Mouse (Mus musculus) G1E (cell line): Measurements from ENCODE around the gene Enpep. TPM values are rescaled to one million over a fixed set of nuclear protein-coding genes. Genes with fewer than 3 reads are reported as not detected.

ENCODE experiments used
- ATAC-seq: 2 replicates; pipeline ENCODE4 v1.8.0; 2016; ENCODE audit warnings: mild to moderate bottlenecking; ENCODE audit not compliant: insufficient number of reproducible peaks, poor library complexity, low FRiP score, severe bottlenecking; ENCODE audit errors: extremely low read depth
- DNase-seq: peaks from one replicate; pipeline ENCODE4 v3.0.0; 2012; ENCODE audit warnings: low spot score
- H3K27me3 ChIP-seq: 2 replicates; pipeline ENCODE4 v1.6.1; 2012; ENCODE audit warnings: mild to moderate bottlenecking, low read length, inconsistent platforms; ENCODE audit not compliant: insufficient read depth
- H3K36me3 ChIP-seq: replicated peaks from 2 replicates; pipeline ENCODE3; 2012; ENCODE audit warnings: mild to moderate bottlenecking, inconsistent platforms
- H3K4me1 ChIP-seq: 2 replicates; pipeline ENCODE4 v1.6.1; 2012; ENCODE audit warnings: low read depth, low read length, inconsistent platforms, mixed read lengths; ENCODE audit not compliant: insufficient read depth
- H3K4me3 ChIP-seq: 2 replicates; pipeline ENCODE4 v1.5.1; 2012; ENCODE audit warnings: low read depth, mild to moderate bottlenecking, inconsistent platforms, low read length, moderate library complexity, mixed read lengths
- H3K9me3 ChIP-seq: replicated peaks from 2 replicates; pipeline ENCODE4 v1.6.1; 2012; ENCODE audit warnings: inconsistent platforms
- CTCF ChIP-seq: IDR thresholded peaks from 2 replicates; pipeline ENCODE4 v1.5.1; 2012; ENCODE audit warnings: low read depth, low read length, inconsistent platforms, mixed read lengths
- GATA1 ChIP-seq: IDR thresholded peaks from 2 replicates; pipeline ENCODE4 v1.6.1; 2012; ENCODE audit warnings: borderline replicate concordance, low read length, inconsistent platforms, mixed read lengths
- GATA2 ChIP-seq: IDR thresholded peaks from 2 replicates; pipeline ENCODE4 v1.6.1; 2012; ENCODE audit warnings: low read depth, low read length, inconsistent platforms, borderline replicate concordance
- POLR2AphosphoS5 ChIP-seq: IDR thresholded peaks from 2 replicates; pipeline ENCODE4 v1.6.1; 2012; ENCODE audit warnings: low read depth, low read length, inconsistent platforms; ENCODE audit not compliant: insufficient replicate concordance
- TAL1 ChIP-seq: conservative IDR thresholded peaks from 2 replicates; pipeline ENCODE4 v1.6.1; 2012; ENCODE audit warnings: low read depth, low read length, inconsistent platforms, mixed read lengths
- polyA plus RNA-seq: library from polyadenylated mRNA; stranded (reverse); fragments of >175 nt; gene quantifications from 2 replicates; pipeline ENCODE4 v1.2.3, GENCODE M21; 2012
- total RNA-seq, 2 experiments: library from RNA; stranded (forward) in 1 of 2; stranded (reverse) in 1 of 2; fragments of 200-1000 nt in 1 of 2; fragments of >200 nt in 1 of 2; fragmentation: Nextera tagmentation in 1 of 2; gene quantifications; 2 replicates each; pipeline ENCODE4 v1.2.3; 2014 to 2017

Gene Enpep
- total and polyA plus RNA-seq, 3 experiments, result 0.16 TPM; not detected in 2

GRCm38 (mm10) chr3:129338296-129339091 lies 6.0 kb upstream of the Enpep start:
- H3K27me3 ChIP-seq, result no peaks in the 10 kb centered on the region
- ATAC-seq (no peak), DNase-seq (no peak)
- H3K4me1 ChIP-seq, result no peaks in the 10 kb centered on the region
- no peak overlapping the region for H3K4me3 ChIP-seq
- peaks cover 16% of the 10 kb centered on the region for H3K9me3 ChIP-seq
- no peaks in the 10 kb centered on the region for H3K36me3 ChIP-seq
- TF ChIP-seq TAL1, result no peak
- TF ChIP-seq CTCF, result no peak
- TF ChIP-seq POLR2AphosphoS5, result no peak
- no peak for TF ChIP-seq GATA2
- TF ChIP-seq GATA1, result no peak

GRCm38 (mm10) chr3:129332142-129332541 lies 378 bp downstream of the Enpep start:
- no peak for TF ChIP-seq CTCF
- no peak for TF ChIP-seq GATA2
- no peak for TF ChIP-seq GATA1
- no peak for TF ChIP-seq POLR2AphosphoS5
- TF ChIP-seq TAL1, result no peak
- ATAC-seq (no peak), DNase-seq (no peak)
- Histone ChIP-seq H3K27me3 (no peaks in the 10 kb centered on the region), H3K4me1 (no peaks in the 10 kb centered on the region), H3K36me3 (no peaks in the 10 kb centered on the region), H3K9me3 (peaks cover 27% of the 10 kb centered on the region), H3K4me3 (no peak overlapping the region)

GRCm38 (mm10) chr3:129331427-129331826 lies 1.1 kb downstream of the Enpep start:
- Histone ChIP-seq H3K9me3 (peaks cover 24% of the 10 kb centered on the region), H3K27me3 (no peaks in the 10 kb centered on the region), H3K36me3 (no peaks in the 10 kb centered on the region), H3K4me1 (no peaks in the 10 kb centered on the region), H3K4me3 (no peak overlapping the region)
- DNase-seq (no peak), ATAC-seq (no peak)
- TF ChIP-seq GATA1 (no peak), TAL1 (no peak), GATA2 (no peak), CTCF (no peak), POLR2AphosphoS5 (no peak; the same call in 1 of the 2 replicates)

- ATAC-seq (no peak), DNase-seq (no peak)
- no peak for TF ChIP-seq GATA1
- peaks cover 15% of the 10 kb centered on the region for H3K9me3 ChIP-seq
- no peaks in the 10 kb centered on the region for H3K4me1 ChIP-seq
- H3K36me3 ChIP-seq, result no peaks in the 10 kb centered on the region
- H3K27me3 ChIP-seq, result no peaks in the 10 kb centered on the region
- no peak overlapping the region for H3K4me3 ChIP-seq
Measured at GRCm38 (mm10) chr3:129328056-129328455, 4.5 kb downstream of the Enpep start.

GRCm38 (mm10) chr3:129321585-129321984 lies 10.9 kb downstream of the Enpep start:
- Histone ChIP-seq H3K36me3 (no peaks in the 10 kb centered on the region), H3K4me1 (no peaks in the 10 kb centered on the region), H3K9me3 (no peaks in the 10 kb centered on the region), H3K4me3 (no peak overlapping the region), H3K27me3 (no peaks in the 10 kb centered on the region)
- TF ChIP-seq TAL1, result no peak
- TF ChIP-seq GATA1, result no peak
- no peak for TF ChIP-seq GATA2
- TF ChIP-seq POLR2AphosphoS5, result no peak
- no peak for TF ChIP-seq CTCF
- DNase-seq, result no peak
- no peak for ATAC-seq

- H3K4me1 ChIP-seq, result no peaks in the 10 kb centered on the region
- no peak for ATAC-seq
- no peaks in the 10 kb centered on the region for H3K9me3 ChIP-seq
- H3K27me3 ChIP-seq, result no peaks in the 10 kb centered on the region
- TF ChIP-seq POLR2AphosphoS5, result no peak
- TF ChIP-seq GATA1, result no peak
- no peak for TF ChIP-seq CTCF
- no peak for TF ChIP-seq GATA2
- no peak for TF ChIP-seq TAL1
- DNase-seq, result no peak
- no peaks in the 10 kb centered on the region for H3K36me3 ChIP-seq
- no peak overlapping the region for H3K4me3 ChIP-seq
Measured at GRCm38 (mm10) chr3:129317032-129317729, 15.3 kb downstream of the Enpep start.
